Mouse (Mus musculus): ENCODE results near the gene Hoxa6. TPM values are rescaled to one million over a fixed set of nuclear protein-coding genes. Genes with fewer than 3 reads are reported as not detected.

Gene Hoxa6
- polyA plus RNA-seq, 1 experiment from 2014 or later = 4.4 TPM

GRCm38 (mm10) chr6:52201269-52201668, 7.3 kb downstream of the Hoxa6 start:
- Histone ChIP-seq H3K9me3 (ENCODE audit: control insufficient read depth, low read length) (no peaks in the 10 kb centered on the region), H3K4me1 (ENCODE audit: control insufficient read depth, insufficient read depth, low read length) (peaks cover 75% of the 10 kb centered on the region), H3K36me3 (ENCODE audit: control insufficient read depth, insufficient read depth, low read length) (peaks cover 49% of the 10 kb centered on the region), H3K9ac (ENCODE audit: low read depth, low read length) (peak overlapping the region; percentile 57), H3K4me3 (ENCODE audit: low read length) (peak overlapping the region; percentile 17; the same call in 1 of the 2 replicates), H3K4me2 (replicated peaks; ENCODE audit: low read depth, low read length) (peak overlapping the region; percentile 19), H3K27me3 (ENCODE audit: control insufficient read depth, insufficient read depth, low read length) (no peaks in the 10 kb centered on the region; the same call in 1 of the 2 replicates), H3K27ac (ENCODE audit: low read depth, low read length) (peak overlapping the region; percentile 78; the same call in 1 of the 2 replicates)
- no peak for ATAC-seq (ENCODE audit: low FRiP score, low TSS enrichment)
- WGBS = 35% methylated on average over 1 of the region's 1 CpGs

- Histone ChIP-seq H3K27ac (ENCODE audit: low read depth, low read length) (peak overlapping the region; percentile 78), H3K27me3 (ENCODE audit: control insufficient read depth, insufficient read depth, low read length) (no peaks in the 10 kb centered on the region; the same call in 1 of the 2 replicates), H3K9me3 (ENCODE audit: control insufficient read depth, low read length) (no peaks in the 10 kb centered on the region), H3K4me3 (ENCODE audit: low read length) (peak overlapping the region; percentile 17; the same call in 1 of the 2 replicates), H3K4me2 (replicated peaks; ENCODE audit: low read depth, low read length) (peak overlapping the region; percentile 19), H3K9ac (ENCODE audit: low read depth, low read length) (peak overlapping the region; percentile 57), H3K36me3 (ENCODE audit: control insufficient read depth, insufficient read depth, low read length) (peaks cover 44% of the 10 kb centered on the region), H3K4me1 (ENCODE audit: control insufficient read depth, insufficient read depth, low read length) (peaks cover 75% of the 10 kb centered on the region)
- 21% methylated on average over 10 of the region's 10 CpGs for WGBS
- ATAC-seq (ENCODE audit: low FRiP score, low TSS enrichment) = no peak
These were observed 7.7 kb downstream of the Hoxa6 start for GRCm38 (mm10) chr6:52200751-52201250.

- H3K9ac ChIP-seq (ENCODE audit: low read depth, low read length) = peak overlapping the region; percentile 36
- ATAC-seq (ENCODE audit: low FRiP score, low TSS enrichment) = no peak
- 11% methylated on average over 30 of the region's 30 CpGs for WGBS
These were observed 8.3 kb downstream of the Hoxa6 start for GRCm38 (mm10) chr6:52200073-52200750.

GRCm38 (mm10) chr6:52197271-52197670, 11.3 kb downstream of the Hoxa6 start:
- peak overlapping the region; percentile 77; the same call in 1 of the 2 replicates for H3K27ac ChIP-seq (ENCODE audit: low read depth, low read length)
- H3K9ac ChIP-seq (ENCODE audit: low read depth, low read length) = no peak overlapping the region
- H3K9me3 ChIP-seq (ENCODE audit: control insufficient read depth, low read length) = no peaks in the 10 kb centered on the region
- peaks cover 14% of the 10 kb centered on the region; the same call in 1 of the 2 replicates for H3K36me3 ChIP-seq (ENCODE audit: control insufficient read depth, insufficient read depth, low read length)
- H3K27me3 ChIP-seq (ENCODE audit: control insufficient read depth, insufficient read depth, low read length) = no peaks in the 10 kb centered on the region
- peaks cover 75% of the 10 kb centered on the region for H3K4me1 ChIP-seq (ENCODE audit: control insufficient read depth, insufficient read depth, low read length)
- no peak overlapping the region for H3K4me3 ChIP-seq (ENCODE audit: low read length)
- 3% methylated on average over 10 of the region's 10 CpGs for WGBS
- 0 out of 2 replicates have a peak overlapping the region, but pooled peaks have one; percentile 17 for H3K4me2 ChIP-seq (replicated peaks; ENCODE audit: low read depth, low read length)
- peak; percentile 78 for ATAC-seq (ENCODE audit: low FRiP score, low TSS enrichment)

More at GRCm38 (mm10) chr6:52200073-52200750, 8.3 kb downstream of the Hoxa6 start:
- H3K27ac ChIP-seq (ENCODE audit: low read depth, low read length) = peak overlapping the region; percentile 78
- peaks cover 75% of the 10 kb centered on the region for H3K4me1 ChIP-seq (ENCODE audit: control insufficient read depth, insufficient read depth, low read length)
- no peaks in the 10 kb centered on the region for H3K9me3 ChIP-seq (ENCODE audit: control insufficient read depth, low read length)
- H3K27me3 ChIP-seq (ENCODE audit: control insufficient read depth, insufficient read depth, low read length) = no peaks in the 10 kb centered on the region; the same call in 1 of the 2 replicates
- peaks cover 38% of the 10 kb centered on the region for H3K36me3 ChIP-seq (ENCODE audit: control insufficient read depth, insufficient read depth, low read length)
- peak overlapping the region; percentile 19 for H3K4me2 ChIP-seq (replicated peaks; ENCODE audit: low read depth, low read length)
- peak overlapping the region; percentile 17; the same call in 1 of the 2 replicates for H3K4me3 ChIP-seq (ENCODE audit: low read length)

GRCm38 (mm10) chr6:52196811-52197210, 11.7 kb downstream of the Hoxa6 start:
- H3K36me3 ChIP-seq (ENCODE audit: control insufficient read depth, insufficient read depth, low read length) = peaks cover 11% of the 10 kb centered on the region; the same call in 1 of the 2 replicates
- H3K4me1 ChIP-seq (ENCODE audit: control insufficient read depth, insufficient read depth, low read length) = peaks cover 72% of the 10 kb centered on the region
- H3K27ac ChIP-seq (ENCODE audit: low read depth, low read length) = no peak overlapping the region
- no peak overlapping the region for H3K9ac ChIP-seq (ENCODE audit: low read depth, low read length)
- WGBS = 16% methylated on average over 9 of the region's 9 CpGs
- no peaks in the 10 kb centered on the region for H3K9me3 ChIP-seq (ENCODE audit: control insufficient read depth, low read length)
- no peak overlapping the region for H3K4me3 ChIP-seq (ENCODE audit: low read length)
- ATAC-seq (ENCODE audit: low FRiP score, low TSS enrichment) = 0 out of 2 replicates have a peak, but pooled peaks have one; percentile 5
- no peak overlapping the region for H3K4me2 ChIP-seq (replicated peaks; ENCODE audit: low read depth, low read length)
- H3K27me3 ChIP-seq (ENCODE audit: control insufficient read depth, insufficient read depth, low read length) = no peaks in the 10 kb centered on the region

- H3K4me3 ChIP-seq (ENCODE audit: low read length) = no peak overlapping the region
- H3K4me2 ChIP-seq (replicated peaks; ENCODE audit: low read depth, low read length) = no peak overlapping the region; the same call in 1 of the 2 replicates
- no peaks in the 10 kb centered on the region for H3K27me3 ChIP-seq (ENCODE audit: control insufficient read depth, insufficient read depth, low read length)
- no peaks in the 10 kb centered on the region for H3K9me3 ChIP-seq (ENCODE audit: control insufficient read depth, low read length)
- peak overlapping the region; percentile 32; the same call in 1 of the 2 replicates for H3K27ac ChIP-seq (ENCODE audit: low read depth, low read length)
- 20% methylated on average over 10 of the region's 10 CpGs for WGBS
- H3K4me1 ChIP-seq (ENCODE audit: control insufficient read depth, insufficient read depth, low read length) = peaks cover 65% of the 10 kb centered on the region
- no peak overlapping the region; the same call in 1 of the 2 replicates for H3K9ac ChIP-seq (ENCODE audit: low read depth, low read length)
- ATAC-seq (ENCODE audit: low FRiP score, low TSS enrichment) = no peak
- H3K36me3 ChIP-seq (ENCODE audit: control insufficient read depth, insufficient read depth, low read length) = peaks cover 5% of the 10 kb centered on the region; the same call in 1 of the 2 replicates
These were observed 13.8 kb downstream of the Hoxa6 start for GRCm38 (mm10) chr6:52194690-52195089.

GRCm38 (mm10) chr6:52191860-52192550, 16.5 kb downstream of the Hoxa6 start:
- Histone ChIP-seq H3K36me3 (ENCODE audit: control insufficient read depth, insufficient read depth, low read length) (peaks cover 8% of the 10 kb centered on the region; the same call in 1 of the 2 replicates), H3K27me3 (ENCODE audit: control insufficient read depth, insufficient read depth, low read length) (no peaks in the 10 kb centered on the region), H3K4me2 (replicated peaks; ENCODE audit: low read depth, low read length) (peak overlapping the region; percentile 97), H3K27ac (ENCODE audit: low read depth, low read length) (peak overlapping the region; percentile 89), H3K9me3 (ENCODE audit: control insufficient read depth, low read length) (no peaks in the 10 kb centered on the region), H3K4me3 (ENCODE audit: low read length) (peak overlapping the region; percentile 57), H3K9ac (ENCODE audit: low read depth, low read length) (peak overlapping the region; percentile 88), H3K4me1 (ENCODE audit: control insufficient read depth, insufficient read depth, low read length) (peaks cover 68% of the 10 kb centered on the region)
- ATAC-seq (ENCODE audit: low FRiP score, low TSS enrichment) = peak; percentile 73
- WGBS = under 1% methylated on average over 45 of the region's 55 CpGs

- Histone ChIP-seq H3K27ac (ENCODE audit: low read depth, low read length) (peak within 1 kb of the TSS; percentile 95), H3K9ac (ENCODE audit: low read depth, low read length) (peak within 1 kb of the TSS; percentile 88), H3K4me2 (replicated peaks; ENCODE audit: low read depth, low read length) (peak within 1 kb of the TSS; percentile 97), H3K4me1 (ENCODE audit: control insufficient read depth, insufficient read depth, low read length) (peaks cover 65% of the 10 kb centered on the region), H3K27me3 (ENCODE audit: control insufficient read depth, insufficient read depth, low read length) (no peaks in the 10 kb centered on the region), H3K9me3 (ENCODE audit: control insufficient read depth, low read length) (no peaks in the 10 kb centered on the region), H3K36me3 (ENCODE audit: control insufficient read depth, insufficient read depth, low read length) (peaks cover 16% of the 10 kb centered on the region; the same call in 1 of the 2 replicates), H3K4me3 (ENCODE audit: low read length) (peak within 1 kb of the TSS; percentile 57)
- WGBS = under 1% methylated on average over 69 of the region's 102 CpGs
- peak; percentile 75 for ATAC-seq (ENCODE audit: low FRiP score, low TSS enrichment)
These were observed 17.4 kb downstream of the Hoxa6 start, which contains the start of gene Hoxa4 for GRCm38 (mm10) chr6:52190906-52191810. Hoxa4 (minus strand) TSS chr6:52191753.
